22 mouse cellular contexts compared by ENCODE assay signal in the genomic region with DNA sequence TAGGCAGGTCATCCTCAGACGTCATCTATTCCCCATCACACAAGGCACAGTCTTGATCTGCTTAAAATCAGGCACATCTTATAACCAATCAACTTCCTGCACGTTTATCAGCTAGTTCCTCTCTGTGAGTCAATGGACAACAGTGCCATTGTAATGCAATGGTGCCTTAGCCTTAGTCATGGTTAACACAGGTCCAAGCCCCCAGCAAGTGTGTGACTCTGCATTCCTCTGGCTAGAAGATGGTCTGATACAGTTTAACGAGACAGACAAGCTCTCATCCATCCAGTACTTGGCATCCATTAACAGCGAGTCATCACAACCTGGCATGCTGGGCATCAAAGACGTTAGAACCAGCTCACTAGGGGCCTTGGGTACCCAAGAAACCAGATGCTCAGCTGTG.
DNase-seq lines count a peak whose midpoint lies in the region; ATAC-seq lines count a peak whose summit lies in the region.
"Had no signal": no experiment of that assay in that cellular context is flagged by ENCODE, and none has a peak within 500 bp of the region (broad histone marks: within the 10 kb centered on the region; RNA-seq: fewer than 3 reads in every experiment).

No protein-coding gene starts in this region.

- no peaks in the 10 kb centered on the region for H3K36me3 ChIP-seq in midbrain, embryonic 15.5 days (replicated peaks)
- H3K36me3 ChIP-seq in midbrain, embryonic 10.5 days = no peaks in the 10 kb centered on the region
- no peaks in the 10 kb centered on the region for H3K36me3 ChIP-seq in limb, embryonic 10.5 days
- H3K36me3 ChIP-seq in liver, embryonic 11.5 days (ENCODE audit: control insufficient read depth, insufficient read depth, low read length) = no peaks in the 10 kb centered on the region
- H3K36me3 ChIP-seq: hindbrain, embryonic 13.5 days; intestine, embryonic 15.5 days; stomach, embryonic 15.5 days had no signal

- H3K9me3 ChIP-seq in midbrain, embryonic 15.5 days = no peaks in the 10 kb centered on the region
- H3K9me3 ChIP-seq in midbrain, embryonic 10.5 days (replicated peaks) = no peaks in the 10 kb centered on the region
- H3K9me3 ChIP-seq in limb, embryonic 10.5 days (replicated peaks) = no peaks in the 10 kb centered on the region
- no peaks in the 10 kb centered on the region for H3K9me3 ChIP-seq in liver, embryonic 11.5 days (ENCODE audit: control insufficient read depth, low read length)
- H3K9me3 ChIP-seq: hindbrain, embryonic 13.5 days; intestine, embryonic 15.5 days; stomach, embryonic 15.5 days had no signal

- 67% methylated on average over 5 of the region's 5 CpGs for WGBS in midbrain, embryonic 15.5 days
- WGBS in midbrain, embryonic 10.5 days = 88% methylated on average over 5 of the region's 5 CpGs
- 76% methylated on average over 5 of the region's 5 CpGs for WGBS in limb, embryonic 10.5 days
- 60% methylated on average over 5 of the region's 5 CpGs for WGBS in liver, embryonic 11.5 days

- no peak for ATAC-seq in midbrain, embryonic 15.5 days (replicated peaks)
- ATAC-seq in liver, embryonic 11.5 days (replicated peaks; ENCODE audit: low FRiP score) = no peak
- ATAC-seq: activated CD4-positive, CD25-positive, alpha-beta regulatory T cell, adult 4 months; intestine, embryonic 15.5 days; liver, postnatal 0 days had no signal

- no peak overlapping the region for H3K4me3 ChIP-seq in midbrain, embryonic 15.5 days
- no peak overlapping the region for H3K4me3 ChIP-seq in midbrain, embryonic 10.5 days
- H3K4me3 ChIP-seq in limb, embryonic 10.5 days = no peak overlapping the region
- H3K4me3 ChIP-seq in liver, embryonic 11.5 days (ENCODE audit: low read depth, low read length) = no peak overlapping the region
- H3K4me3 ChIP-seq: hindbrain, embryonic 13.5 days; intestine, embryonic 15.5 days; stomach, embryonic 15.5 days had no signal

- no peak overlapping the region for H3K9ac ChIP-seq in midbrain, embryonic 15.5 days
- no peak overlapping the region for H3K9ac ChIP-seq in liver, embryonic 11.5 days (ENCODE audit: low read depth, low read length)
- H3K9ac ChIP-seq: hindbrain, embryonic 13.5 days; intestine, embryonic 15.5 days; liver, postnatal 0 days; stomach, embryonic 15.5 days had no signal

- H3K27ac ChIP-seq in midbrain, embryonic 15.5 days = 0 out of 2 replicates have a peak overlapping the region, but pooled peaks have one; percentile 55
- H3K27ac ChIP-seq in midbrain, embryonic 10.5 days (replicated peaks) = no peak overlapping the region
- no peak overlapping the region for H3K27ac ChIP-seq in limb, embryonic 10.5 days
- no peak overlapping the region for H3K27ac ChIP-seq in liver, embryonic 11.5 days (ENCODE audit: low read depth, low read length)
- H3K27ac ChIP-seq: intestine, embryonic 15.5 days had no signal

- no peak for DNase-seq in midbrain, embryonic 10.5 days (ENCODE audit: low spot score)
- DNase-seq in Muller cell, postnatal 12 days (ENCODE audit: inconsistent ontology term) = peak; percentile 81
- DNase-seq in limb, embryonic 10.5 days (ENCODE audit: low spot score) = peak; percentile 17
- no peak for DNase-seq in liver, embryonic 11.5 days (ENCODE audit: low spot score)
- DNase-seq in urinary bladder, postnatal 10 days (ENCODE audit: low spot score) = no peak
- DNase-seq in kidney, adult 18-20 months = no peak
- DNase-seq: adrenal gland, adult 8-10 months; cerebellum, adult 11-12 months; cerebellum, postnatal 14 days; embryo, embryonic 11 days; gastrocnemius, postnatal 25 days; kidney, postnatal 4 days; layer of hippocampus, adult 9-11 months; left cerebral cortex, postnatal 4 days; liver, postnatal 0 days; lung, postnatal 10 days; thymus, postnatal 25 days had no signal

- H3K27me3 ChIP-seq in midbrain, embryonic 15.5 days (replicated peaks) = no peaks in the 10 kb centered on the region
- peaks cover 22% of the 10 kb centered on the region; the same call in 1 of the 2 replicates for H3K27me3 ChIP-seq in midbrain, embryonic 10.5 days (ENCODE audit: low read depth, poor library complexity, severe bottlenecking)
- H3K27me3 ChIP-seq in limb, embryonic 10.5 days (ENCODE audit: low read depth, poor library complexity, severe bottlenecking) = no peaks in the 10 kb centered on the region
- H3K27me3 ChIP-seq in liver, embryonic 11.5 days (replicated peaks; ENCODE audit: control insufficient read depth, insufficient read depth, low read length) = no peaks in the 10 kb centered on the region
- H3K27me3 ChIP-seq: hindbrain, embryonic 13.5 days; intestine, embryonic 15.5 days; stomach, embryonic 15.5 days had no signal

- H3K4me1 ChIP-seq in midbrain, embryonic 15.5 days = peaks cover 32% of the 10 kb centered on the region
- peaks cover 30% of the 10 kb centered on the region for H3K4me1 ChIP-seq in midbrain, embryonic 10.5 days
- H3K4me1 ChIP-seq in limb, embryonic 10.5 days = peaks cover 57% of the 10 kb centered on the region
- peaks cover 20% of the 10 kb centered on the region for H3K4me1 ChIP-seq in liver, embryonic 11.5 days (replicated peaks; ENCODE audit: control insufficient read depth, insufficient read depth, low read length)

- no peak overlapping the region for H3K4me2 ChIP-seq in midbrain, embryonic 15.5 days
- H3K4me2 ChIP-seq in liver, embryonic 11.5 days = no peak overlapping the region
- H3K4me2 ChIP-seq: hindbrain, embryonic 13.5 days; intestine, embryonic 15.5 days; stomach, embryonic 15.5 days had no signal

Comparison
In these comparisons a context has a peak if more than half of its experiments do, and no peak if none do; other contexts are left out.
1. DNase-seq: peak in Muller cell, postnatal 12 days (single experiment) and limb, embryonic 10.5 days (single experiment); none in midbrain, embryonic 10.5 days (single experiment), liver, embryonic 11.5 days (single experiment), urinary bladder, postnatal 10 days (single experiment) and kidney, adult 18-20 months (single experiment).